Mouse (Mus musculus) spleen, adult 18-20 months (tissue): ENCODE measurements at regions not wholly inside any gene's neighbourhood (a gene's known extent, or its start where the extent isn't known, plus 50 kb on each side); places are given as distances from the start of the nearest gene placed in this dataset.

Experiments used
- DNase-seq, 2 experiments: peaks; one replicate each; pipeline ENCODE4 v3.0.0; 2022; ENCODE audit warnings: mixed read lengths in 2 of 2

DNA sequence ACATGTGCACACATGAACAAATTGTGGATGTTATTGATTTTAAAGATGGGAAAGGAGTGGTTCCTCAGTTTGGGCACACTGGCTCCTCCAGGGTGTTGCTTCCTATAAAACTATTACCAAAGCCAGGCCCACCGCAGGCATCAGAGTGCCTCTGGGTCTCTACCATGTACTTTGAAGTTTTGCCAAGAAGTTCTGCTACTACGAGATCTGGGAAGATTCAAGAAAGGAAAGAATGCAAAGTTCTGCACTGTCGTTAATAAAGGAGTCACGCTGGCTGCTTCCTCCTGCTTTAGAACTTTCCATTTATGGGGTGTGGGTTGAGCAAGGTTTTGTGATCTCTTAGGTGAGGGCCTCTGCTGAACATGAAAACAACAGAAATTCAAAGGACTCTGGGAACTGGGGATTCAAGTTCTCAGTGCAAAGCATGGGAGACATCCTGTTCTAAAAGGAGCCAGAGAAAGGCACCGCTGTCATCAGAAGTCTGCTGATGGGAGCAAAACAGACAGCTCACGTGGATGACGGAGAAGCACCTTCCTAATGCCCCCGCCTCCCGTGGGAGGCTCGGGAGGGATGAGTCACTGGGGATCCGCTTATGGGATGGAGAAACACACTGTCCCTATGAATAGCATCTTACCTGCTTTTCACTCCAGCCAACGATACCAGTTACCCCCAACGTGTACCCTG, 394.6 kb upstream of the Kazn start:
- DNase-seq, result no peak

DNA sequence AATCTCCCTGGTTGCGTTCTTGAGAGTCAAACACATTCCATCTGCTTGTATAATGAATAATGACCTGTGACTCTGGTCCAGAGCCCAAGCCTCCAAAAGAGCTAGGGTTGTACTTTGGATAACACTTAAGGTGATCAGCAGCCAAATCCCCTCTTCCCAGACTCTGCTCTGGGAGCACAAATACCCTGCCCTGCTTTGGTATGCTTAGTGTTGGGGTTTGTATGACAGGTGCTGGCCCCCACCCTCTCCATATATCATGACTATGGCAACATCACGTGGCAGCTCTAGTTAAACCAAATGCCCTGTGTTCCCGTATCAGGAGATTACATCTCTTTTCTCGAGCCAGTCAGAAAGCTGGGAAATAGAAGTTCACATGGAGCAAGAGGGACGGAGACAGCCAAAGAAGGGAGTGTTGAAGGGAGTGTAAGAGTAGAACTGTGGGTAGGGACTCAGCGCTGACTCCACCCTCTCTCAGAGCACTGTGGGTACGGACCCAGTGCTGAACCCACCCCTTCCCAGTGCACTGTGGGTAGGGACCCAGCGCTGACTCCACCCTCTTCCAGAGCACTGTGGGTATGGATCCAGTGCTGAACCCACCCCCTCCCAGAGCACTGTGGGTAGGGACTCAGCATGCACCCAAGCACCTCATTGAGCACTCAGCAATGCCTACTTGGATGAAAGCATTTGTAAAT, 387.4 kb upstream of the Kazn start:
- no peak for DNase-seq

DNA sequence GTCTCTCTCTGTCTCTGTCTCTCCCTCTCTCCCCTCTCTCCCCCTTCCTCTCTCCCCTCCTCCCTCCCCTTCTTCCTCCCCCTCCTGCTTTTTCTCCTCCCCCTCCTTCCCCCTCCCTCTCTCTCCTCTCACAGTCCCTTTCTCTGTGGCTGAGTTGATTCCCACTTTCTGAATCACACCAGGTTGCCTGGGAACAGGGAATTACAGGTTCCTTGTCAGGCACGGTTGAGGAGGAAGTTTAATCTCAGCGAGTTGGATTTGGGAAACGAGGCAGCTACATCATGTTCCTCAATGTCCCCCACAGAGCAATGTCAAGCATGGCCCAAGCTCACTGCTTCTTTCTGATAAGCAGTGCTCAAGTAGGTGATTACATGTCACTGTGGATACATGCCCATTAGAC, 386.3 kb upstream of the Kazn start:
- no peak for DNase-seq

DNA sequence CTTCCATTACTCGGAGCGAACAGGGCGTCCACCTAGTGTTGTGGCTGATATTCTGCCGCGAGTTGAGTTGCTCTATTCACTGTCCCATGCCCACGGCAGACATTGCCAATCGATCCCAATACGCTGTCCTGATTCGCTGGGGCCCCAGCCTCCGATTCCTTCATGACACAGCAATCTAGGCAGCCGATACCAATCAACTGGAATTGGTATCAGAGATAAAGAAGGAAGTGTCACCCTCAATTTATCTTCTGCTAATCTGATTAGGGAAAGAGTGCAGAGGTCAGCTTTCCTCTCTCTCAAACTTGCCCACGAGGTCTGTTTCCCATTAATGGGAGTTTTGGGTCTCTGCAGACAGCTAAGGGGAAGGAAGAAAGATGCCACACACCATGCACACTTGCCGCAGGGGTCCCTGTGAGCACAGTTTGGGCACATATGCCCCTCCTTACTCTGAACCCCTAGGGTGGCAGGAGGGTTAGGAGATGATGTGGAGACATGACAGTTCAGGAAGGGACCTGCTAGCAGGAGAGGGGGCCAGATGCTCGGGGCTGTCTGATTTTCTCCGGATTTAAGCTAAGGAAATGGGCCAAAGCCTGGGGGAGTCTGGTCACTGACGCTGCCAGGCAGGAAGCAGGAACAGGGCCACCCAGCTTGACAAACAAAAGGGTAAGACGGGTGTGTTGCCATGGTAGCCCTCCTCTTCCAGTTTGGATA, 383.1 kb upstream of the Kazn start:
- no peak for DNase-seq

DNA sequence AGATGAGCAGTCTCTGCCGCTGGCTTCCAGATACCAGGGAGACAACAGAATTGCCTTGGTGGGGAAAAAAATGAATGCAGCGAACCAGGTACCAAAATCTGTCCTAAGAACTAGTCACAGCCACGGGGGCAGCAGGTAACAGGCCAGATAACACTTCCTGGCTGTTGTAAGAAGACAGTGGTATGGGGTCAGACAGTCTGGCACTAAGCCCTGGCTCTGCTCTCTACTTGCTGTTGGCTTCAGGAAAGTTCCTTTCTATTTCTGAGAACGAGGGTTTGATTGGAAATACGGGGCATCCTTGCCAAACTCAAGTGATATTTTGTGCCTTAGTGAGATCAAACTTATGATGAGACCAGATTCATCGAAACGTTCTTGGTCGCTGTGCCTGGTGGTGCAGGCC, 380.2 kb upstream of the Kazn start:
- no peak for DNase-seq

DNA sequence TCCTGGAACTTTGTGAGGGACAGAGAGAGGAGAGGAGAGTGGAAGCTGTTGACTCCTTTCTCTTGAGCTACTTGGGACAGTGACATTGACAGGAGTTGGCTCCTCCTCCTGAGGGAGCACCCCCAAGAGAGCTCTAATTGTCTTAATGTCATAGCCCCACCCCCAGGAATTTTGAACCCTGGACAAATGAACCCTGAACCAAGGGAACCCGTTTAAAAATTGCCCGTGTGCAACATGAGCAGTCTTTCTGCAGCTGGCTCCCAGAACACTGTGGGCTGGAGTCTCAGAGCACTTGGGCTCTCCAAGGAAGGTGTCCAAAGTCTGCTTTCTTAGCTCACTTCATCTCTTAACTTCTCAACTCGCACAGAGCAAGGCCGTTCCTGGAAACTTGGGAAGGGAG, 379.6 kb upstream of the Kazn start:
- no peak for DNase-seq

DNA sequence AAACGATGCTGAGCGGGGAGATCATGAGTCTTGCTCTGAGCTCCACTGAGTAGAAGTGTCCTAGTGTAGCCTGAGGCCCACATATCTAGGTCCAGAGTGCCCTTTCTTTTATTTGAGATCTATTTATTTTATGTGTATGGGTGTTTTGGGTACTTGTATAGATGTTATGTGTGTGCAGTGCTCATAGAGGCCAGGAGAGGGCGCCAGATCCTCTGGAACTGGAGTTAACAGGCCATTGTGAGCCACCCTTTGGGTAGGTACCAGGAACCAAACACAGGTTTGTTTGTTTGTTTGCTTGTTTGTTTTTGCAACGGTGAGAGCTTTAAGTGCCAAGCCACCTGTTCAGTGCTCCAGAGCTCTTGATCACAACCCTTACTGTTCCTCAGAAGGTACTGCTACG, 378.5 kb upstream of the Kazn start:
- no peak for DNase-seq

DNA sequence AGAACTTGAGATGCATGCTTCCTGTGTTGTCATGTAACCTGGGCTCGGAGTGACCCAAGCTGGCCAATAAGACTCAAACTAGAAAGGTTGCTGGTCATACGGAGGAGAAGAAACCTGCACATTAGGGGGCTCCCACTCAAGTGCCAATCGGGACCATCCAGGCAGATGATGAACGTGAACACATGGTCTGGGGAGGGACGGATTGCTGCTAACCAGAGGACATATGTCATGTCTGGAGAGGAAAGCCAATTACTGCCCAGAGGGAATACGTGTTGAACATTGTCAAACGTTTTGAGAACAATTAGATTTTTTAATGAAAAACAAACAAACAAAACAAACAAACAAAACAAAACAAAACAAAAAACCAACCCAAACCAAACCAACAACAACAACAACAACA, 377.7 kb upstream of the Kazn start:
- DNase-seq, result no peak

DNA sequence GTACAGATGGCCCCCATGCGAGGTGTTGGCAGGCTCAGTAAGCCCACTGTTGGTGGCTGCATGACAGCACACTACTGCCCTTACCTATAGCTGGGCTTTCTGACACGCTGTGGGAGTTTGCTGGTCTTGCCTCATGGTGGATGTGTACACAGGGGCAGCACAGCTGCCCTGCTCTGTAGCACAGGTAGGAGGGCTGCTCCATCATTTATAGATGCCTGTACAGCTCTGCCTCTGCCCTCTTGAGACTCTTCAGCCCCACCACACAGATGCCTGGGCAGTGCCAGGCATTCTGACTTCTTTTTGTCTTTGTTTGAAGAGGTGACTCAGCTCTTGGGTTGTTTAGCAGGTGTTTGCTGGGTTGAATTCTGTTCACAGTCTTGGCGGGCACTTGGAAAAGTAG, 365.9 kb upstream of the Kazn start:
- no peak for DNase-seq

DNA sequence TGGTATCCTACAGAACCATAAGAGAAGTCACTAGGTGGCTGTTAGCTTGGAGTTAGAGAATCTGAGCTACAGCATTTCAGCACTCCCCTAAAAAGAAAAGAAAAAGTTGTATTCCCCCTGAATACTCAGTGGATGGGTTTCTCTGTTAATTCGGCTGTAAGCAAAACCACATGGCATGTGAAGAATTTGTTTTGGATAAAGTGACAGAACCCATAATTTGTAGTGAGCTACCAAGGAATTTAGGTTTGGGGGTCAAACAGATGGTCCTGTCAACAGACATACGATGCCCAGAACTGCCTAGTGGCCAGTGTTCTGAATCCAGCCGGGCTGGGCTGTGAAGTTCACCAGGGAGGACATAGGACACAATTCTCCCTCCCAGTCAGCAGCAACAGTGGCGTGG, 358.0 kb upstream of the Kazn start:
- DNase-seq, result no peak

DNA sequence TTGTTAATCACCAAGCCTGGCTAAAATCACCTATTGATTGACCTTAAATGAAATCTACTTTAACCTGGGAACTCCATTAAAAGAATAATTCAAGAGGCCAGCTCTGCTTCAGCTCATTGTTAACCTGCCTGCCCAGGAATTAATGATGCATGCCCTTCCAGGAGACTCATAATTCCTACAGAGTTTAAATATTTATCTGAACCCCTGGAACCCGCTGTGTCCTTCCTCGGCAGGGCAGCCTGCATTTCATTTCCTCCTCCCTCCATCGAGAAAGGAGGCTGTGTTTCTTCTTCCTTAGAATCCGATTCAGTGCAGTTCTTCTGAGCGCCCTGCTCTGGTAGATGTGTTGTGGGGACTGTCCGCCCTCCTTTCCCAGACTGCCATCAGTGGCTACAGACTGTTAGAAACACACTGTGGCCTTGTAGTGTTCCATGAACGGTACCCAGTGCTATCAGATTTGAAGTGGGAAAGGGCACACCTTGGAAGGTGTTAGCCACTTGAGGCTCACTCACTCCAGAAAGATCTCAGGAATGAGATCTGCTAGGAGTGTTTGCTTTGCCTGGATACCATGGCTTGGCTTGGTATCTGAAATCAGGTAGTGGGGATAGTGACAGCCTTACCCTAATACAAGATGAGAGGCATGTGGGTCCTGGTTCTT, 350.0 kb upstream of the Kazn start:
- DNase-seq, result no peak

DNA sequence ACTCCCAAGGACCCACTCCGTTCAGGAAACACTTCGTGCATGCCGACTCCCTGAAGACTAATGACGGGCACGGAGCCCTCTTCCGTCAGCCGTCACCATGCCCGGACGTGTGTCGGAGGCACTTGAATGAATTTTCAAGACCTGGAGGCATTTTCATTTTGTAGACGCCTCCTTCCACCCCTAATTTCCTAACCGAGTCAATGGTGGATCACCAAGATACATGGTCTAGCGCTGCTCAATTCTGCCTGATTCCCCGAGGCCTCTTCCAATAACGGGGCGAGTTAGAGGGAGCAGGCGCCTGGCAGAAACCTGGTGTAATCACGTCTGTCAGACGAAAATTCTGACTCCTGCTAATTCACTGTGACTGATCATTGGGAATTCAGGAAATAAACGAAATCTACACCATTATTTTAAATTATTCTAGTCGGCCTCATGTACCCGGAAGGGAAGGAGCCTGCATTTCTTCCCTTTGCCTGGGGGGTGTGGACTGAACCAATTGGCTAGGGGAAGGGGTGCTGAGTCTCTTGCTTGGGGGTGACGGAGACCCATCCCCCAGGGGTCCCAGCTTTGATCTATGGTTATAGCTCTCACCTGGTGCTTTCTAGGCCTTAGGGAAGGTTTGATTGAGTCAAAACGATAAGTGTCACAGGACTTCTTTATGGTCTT, 349.4 kb upstream of the Kazn start:
- DNase-seq, result no peak

DNA sequence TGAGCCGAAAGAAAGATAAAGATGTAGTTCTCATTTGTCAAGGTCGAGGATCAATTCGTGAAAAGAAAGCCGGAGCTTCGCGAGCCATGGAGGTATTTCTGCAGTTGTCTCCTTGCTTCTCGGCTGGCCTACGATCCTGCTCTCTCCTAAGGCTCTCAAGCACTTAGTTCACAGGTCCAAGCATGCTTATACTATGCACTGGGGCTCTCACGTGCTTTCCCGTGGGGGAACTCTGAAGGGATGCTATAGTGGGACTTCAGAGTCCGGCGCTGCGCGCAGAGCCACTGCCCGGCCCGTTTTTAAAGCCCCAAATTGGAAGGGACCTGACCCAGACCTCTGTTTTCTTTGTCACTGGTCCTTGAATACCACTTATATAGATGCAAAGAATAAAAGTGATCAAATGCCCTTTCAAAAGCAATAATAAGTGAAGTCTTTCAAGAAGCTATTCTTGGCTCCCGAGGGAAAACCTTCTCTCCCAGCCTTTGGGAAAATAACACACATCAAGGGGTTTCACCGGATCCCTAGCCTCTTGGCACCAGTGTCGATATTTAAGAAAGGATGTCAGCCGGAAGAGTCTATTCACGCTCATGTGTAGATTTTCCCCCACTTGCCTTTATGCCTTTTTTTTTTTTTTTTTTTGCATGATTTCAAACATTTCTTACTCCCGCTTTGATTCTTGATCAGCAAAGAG, 348.3 kb upstream of the Kazn start:
- DNase-seq, result no peak

DNA sequence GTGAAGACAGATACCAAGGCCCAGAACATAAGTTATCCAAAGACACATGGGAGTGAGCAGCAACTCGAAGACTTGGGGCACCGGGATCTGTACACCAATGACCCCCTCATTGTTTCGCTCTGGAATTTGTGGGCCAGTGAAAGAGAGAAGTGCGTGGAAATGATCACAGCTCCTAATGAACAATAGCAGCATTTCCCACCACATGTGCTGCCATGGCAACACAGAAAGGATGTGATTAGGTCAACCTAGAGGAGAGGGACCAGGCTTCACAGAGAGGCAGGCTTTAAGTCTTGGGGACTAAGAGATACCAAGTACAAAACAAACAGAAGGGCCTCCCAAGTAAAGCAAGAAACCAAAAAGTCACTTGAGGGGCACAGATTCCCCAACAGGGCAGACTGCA, 339.3 kb upstream of the Kazn start:
- DNase-seq, result no peak

DNA sequence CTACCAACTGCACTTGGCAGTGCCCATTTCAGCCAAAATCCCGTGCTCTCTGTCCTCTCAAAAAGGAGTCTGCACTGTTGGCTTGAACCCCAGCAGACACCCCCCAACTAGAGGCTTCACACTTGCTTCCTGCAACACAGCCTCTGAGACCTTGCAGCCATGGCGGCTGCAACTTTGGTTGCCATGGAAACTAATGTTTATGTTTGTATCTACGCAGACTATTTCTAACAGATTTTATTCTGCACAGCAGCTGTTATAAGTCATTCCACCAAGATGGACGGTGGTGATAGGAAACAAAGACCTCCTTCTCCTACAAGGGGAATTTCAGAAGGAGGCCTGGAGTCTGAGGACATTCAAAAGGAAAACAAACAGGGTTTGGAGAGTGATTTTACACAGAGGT, 338.3 kb upstream of the Kazn start:
- DNase-seq, result no peak

DNA sequence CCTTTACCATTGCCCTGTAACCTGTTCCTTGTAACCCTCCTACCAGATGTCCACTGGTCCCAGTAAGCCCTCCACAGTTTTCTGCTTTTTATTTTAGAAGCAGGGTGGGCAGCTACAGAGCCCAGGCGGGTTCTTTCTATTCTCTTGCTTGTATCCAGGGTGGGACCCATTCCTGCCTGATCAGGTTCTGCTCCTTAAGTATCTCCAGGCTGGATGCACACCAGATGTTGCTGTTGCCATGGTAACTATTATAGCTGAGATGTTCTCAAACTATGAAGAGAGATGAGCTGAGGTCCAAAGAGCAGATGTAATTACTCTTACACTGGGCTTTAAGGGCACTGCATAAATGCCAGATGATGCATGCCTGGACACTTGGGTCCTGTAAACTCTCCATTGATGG, 335.3 kb upstream of the Kazn start:
- no peak for DNase-seq

DNA sequence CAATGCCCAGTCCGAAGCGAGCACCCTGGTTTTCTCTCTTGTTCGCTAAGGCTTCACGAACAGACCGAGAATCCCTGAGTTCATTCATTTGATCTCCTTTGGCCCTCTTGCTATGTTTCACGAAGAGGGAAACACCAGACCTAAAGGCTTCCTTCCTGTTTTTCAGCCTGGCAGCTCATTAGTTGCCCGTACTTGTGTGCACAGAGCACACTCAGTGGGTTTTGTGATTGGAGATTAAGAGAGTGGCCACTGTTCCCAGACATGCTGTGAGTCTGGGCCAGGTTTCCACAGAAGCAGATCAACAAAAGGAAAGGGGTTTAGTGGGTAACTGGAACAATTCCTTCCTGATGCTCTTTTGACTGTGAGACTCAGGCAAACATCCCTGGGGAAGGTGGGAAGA, 331.5 kb upstream of the Kazn start:
- no peak for DNase-seq

DNA sequence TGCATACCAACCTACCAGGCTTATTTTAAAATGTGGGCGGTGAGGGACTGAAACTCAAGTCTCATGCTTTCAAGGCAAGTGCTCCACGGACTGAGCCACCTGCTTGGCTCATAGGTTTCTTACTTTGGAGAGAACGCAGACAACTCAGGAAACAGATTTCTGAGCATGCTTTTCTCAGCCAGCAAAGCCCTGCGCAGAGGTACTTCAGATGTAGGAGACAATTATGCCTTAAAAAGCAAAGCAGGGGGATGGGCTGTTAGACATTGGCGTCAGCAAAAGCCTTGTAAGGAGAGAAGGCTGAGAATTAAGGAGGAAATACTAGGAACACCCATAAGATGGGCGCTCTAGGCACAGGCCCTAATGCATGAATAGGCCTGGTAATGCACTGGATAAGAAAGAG, 329.4 kb upstream of the Kazn start:
- DNase-seq, result no peak

DNA sequence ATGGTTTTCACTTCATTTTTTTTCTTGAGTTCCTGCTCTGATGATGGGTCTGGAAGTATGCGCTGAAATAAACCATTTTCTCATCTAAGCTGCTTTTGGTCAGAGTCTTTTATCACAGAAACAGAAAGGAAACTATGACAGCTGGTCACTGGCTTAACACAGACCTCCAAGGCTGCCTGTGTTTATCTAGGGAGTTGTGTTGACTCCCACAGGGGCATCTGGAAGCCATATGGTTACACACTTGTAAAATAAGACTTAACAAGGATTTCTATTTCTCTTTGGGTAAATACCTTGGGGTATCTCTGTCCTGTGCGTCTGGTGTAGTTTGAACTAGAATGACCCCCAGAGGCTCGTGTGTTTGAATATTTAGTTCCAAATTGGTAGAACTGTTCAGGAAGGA, 315.5 kb upstream of the Kazn start:
- no peak for DNase-seq

DNA sequence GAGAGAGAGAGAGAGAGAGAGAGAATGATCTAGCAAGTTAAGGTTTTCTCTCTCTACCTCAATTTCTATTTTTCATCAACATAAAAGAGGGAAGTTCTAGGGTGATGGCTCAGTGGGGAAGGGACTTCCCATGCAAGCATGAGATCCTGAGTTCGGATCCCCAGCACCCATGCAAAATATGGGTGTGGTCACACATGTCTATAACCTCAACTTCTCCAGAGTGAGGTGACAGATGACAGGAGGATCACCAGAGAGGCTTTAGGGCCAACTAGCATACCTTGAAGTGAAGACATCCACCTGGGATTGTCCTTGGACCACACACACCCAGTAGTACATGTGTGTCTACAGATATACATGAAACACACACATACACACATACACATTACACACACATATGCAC, 306.7 kb upstream of the Kazn start:
- no peak for DNase-seq

DNA sequence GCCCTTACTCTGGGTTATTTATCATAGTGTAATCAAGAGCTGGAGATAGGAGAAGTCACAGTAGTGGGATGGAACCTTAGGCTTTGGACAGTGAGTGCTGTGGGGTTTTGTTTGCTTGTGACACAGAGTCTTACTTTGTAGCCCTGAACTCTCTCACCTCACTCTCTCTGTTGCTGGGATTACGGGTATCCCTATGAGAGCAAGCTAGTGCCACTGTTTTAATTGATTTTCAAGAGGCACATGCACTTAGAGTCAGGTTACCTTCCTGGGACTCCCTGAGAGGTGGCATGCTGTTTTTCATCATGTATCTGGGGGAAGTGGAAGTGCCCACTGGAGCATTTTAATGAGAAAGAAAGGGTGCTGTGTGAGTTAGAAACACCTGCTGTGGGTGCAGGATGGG, 306.0 kb upstream of the Kazn start:
- DNase-seq, result no peak

DNA sequence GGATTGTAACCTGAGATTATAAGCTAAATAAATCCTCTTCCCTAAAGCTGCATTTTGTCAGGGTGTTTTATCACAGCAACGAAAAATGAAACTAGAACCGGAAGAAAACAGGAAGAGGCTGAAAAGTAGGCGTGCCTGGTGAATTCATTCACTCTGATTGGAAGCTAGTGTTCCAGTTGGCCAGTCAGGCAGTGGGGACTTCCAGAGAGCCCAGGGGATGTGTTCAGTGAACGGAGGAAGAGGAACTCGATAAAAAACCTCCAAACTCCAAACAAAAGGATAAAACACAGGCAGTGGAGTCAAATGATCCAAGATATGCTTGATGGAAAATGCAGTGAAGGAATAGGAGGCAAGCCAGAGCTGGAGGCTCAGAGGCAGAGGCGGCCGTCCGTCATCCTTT, 305.5 kb upstream of the Kazn start:
- no peak for DNase-seq
